9 mouse cellular contexts compared by ENCODE assay signal in genomic region chr7:19628192-19628535, GRCm38 (mm10). TPM values are rescaled to one million over a fixed set of nuclear protein-coding genes. Genes with fewer than 3 reads are reported as not detected.
DNase-seq lines count a peak whose midpoint lies in the region; ATAC-seq and TF ChIP-seq lines count a peak whose summit lies in the region.
"Had no signal": no experiment of that assay in that cellular context is flagged by ENCODE, and none has a peak within 500 bp of the region (broad histone marks: within the 10 kb centered on the region; RNA-seq: fewer than 3 reads in every experiment).

No protein-coding gene starts in this region.

- no peak for TF ChIP-seq POLR2A in spleen, adult 2 months (IDR thresholded peaks at IDR 0.05; ENCODE audit: low read depth, low read length)
- no peak for TF ChIP-seq POLR2A in limb, embryonic 14.5 days (IDR thresholded peaks at IDR 0.05; ENCODE audit: borderline replicate concordance, extremely low read depth, insufficient read depth, insufficient read length)

- no peak overlapping the region for H3K9ac ChIP-seq in limb, embryonic 14.5 days (ENCODE audit: low read depth, low read length, severe bottlenecking)
- H3K9ac ChIP-seq in stomach, embryonic 15.5 days: no peak overlapping the region; the same call in 1 of the 2 replicates

- H3K4me2 ChIP-seq in limb, embryonic 14.5 days (replicated peaks; ENCODE audit: low read depth, low read length, severe bottlenecking): peak overlapping the region; percentile 93
- peak overlapping the region; percentile 95 for H3K4me2 ChIP-seq in stomach, embryonic 15.5 days

- H3K4me1 ChIP-seq in spleen, adult 2 months (ENCODE audit: control insufficient read depth, insufficient read depth, insufficient read length): peaks cover 3% of the 10 kb centered on the region; the same call in 1 of the 2 replicates
- no peaks in the 10 kb centered on the region for H3K4me1 ChIP-seq in limb, embryonic 14.5 days (ENCODE audit: control insufficient read depth, insufficient read depth, low read length)
- peaks cover 4% of the 10 kb centered on the region; the same call in 1 of the 2 replicates for H3K4me1 ChIP-seq in stomach, embryonic 15.5 days

- no peak for DNase-seq in gastrocnemius, adult 2 months
- DNase-seq in gastrocnemius, postnatal 10 days: no peak
- DNase-seq in spleen, adult 2 months (ENCODE audit: low read depth in 1 of 2, low spot score in 2 of 2): no peak
- no peak for DNase-seq in spleen, postnatal 4 days (ENCODE audit: low spot score in 2 of 2)
- no peak for DNase-seq in limb, embryonic 14.5 days (ENCODE audit: low spot score)
- no peak for DNase-seq in layer of hippocampus, adult 9-10 months (ENCODE audit: low spot score)
- no peak for DNase-seq in ovary, postnatal 10 days (ENCODE audit: low spot score)

- peak overlapping the region; percentile 97 for H3K27ac ChIP-seq in gastrocnemius, adult 2 months
- peak overlapping the region; percentile 80 for H3K27ac ChIP-seq in spleen, adult 2 months (ENCODE audit: insufficient read depth, low read length)
- H3K27ac ChIP-seq in limb, embryonic 14.5 days (replicated peaks; ENCODE audit: low read depth, low read length): peak overlapping the region; percentile 21; the same call in 1 of the 2 replicates
- H3K27ac ChIP-seq in stomach, embryonic 15.5 days: peak overlapping the region; percentile 92

- no peaks in the 10 kb centered on the region for H3K27me3 ChIP-seq in spleen, adult 2 months (ENCODE audit: control insufficient read depth, insufficient read depth, low read length)
- H3K27me3 ChIP-seq in limb, embryonic 14.5 days (ENCODE audit: control insufficient read depth, insufficient read depth, low read length): no peaks in the 10 kb centered on the region
- H3K27me3 ChIP-seq in stomach, embryonic 15.5 days (replicated peaks): no peaks in the 10 kb centered on the region

- ATAC-seq in limb, embryonic 14.5 days (ENCODE audit: low FRiP score, low read depth): no peak
- no peak for ATAC-seq in stomach, embryonic 15.5 days (ENCODE audit: insufficient read depth, low FRiP score, low read depth)

- no peak for TF ChIP-seq CTCF in gastrocnemius, adult 2 months (IDR thresholded peaks at IDR 0.05)
- no peak for TF ChIP-seq CTCF in spleen, adult 2 months (IDR thresholded peaks at IDR 0.05; ENCODE audit: extremely low read depth, insufficient read depth, insufficient read length, insufficient replicate concordance)

- 8% methylated on average over 17 of the region's 17 CpGs for WGBS in spleen, adult 2 months
- 16% methylated on average over 17 of the region's 17 CpGs for WGBS in limb, embryonic 14.5 days
- WGBS in stomach, embryonic 15.5 days: 13% methylated on average over 17 of the region's 17 CpGs

- peak overlapping the region; percentile 98 for H3K4me3 ChIP-seq in gastrocnemius, adult 2 months
- H3K4me3 ChIP-seq in spleen, adult 2 months (ENCODE audit: extremely low read depth, insufficient read depth, insufficient read length): peak overlapping the region; percentile 58
- peak overlapping the region; percentile 75 for H3K4me3 ChIP-seq in limb, embryonic 14.5 days (replicated peaks; ENCODE audit: low read length)
- peak overlapping the region; percentile 89 for H3K4me3 ChIP-seq in stomach, embryonic 15.5 days (replicated peaks)

- no peaks in the 10 kb centered on the region for H3K9me3 ChIP-seq in limb, embryonic 14.5 days (ENCODE audit: control insufficient read depth, low read length)
- H3K9me3 ChIP-seq in stomach, embryonic 15.5 days: no peaks in the 10 kb centered on the region

- intact Hi-C loops in gastrocnemius, adult 2 months (cut with DNase I): no loop called here

- peaks cover 2% of the 10 kb centered on the region for H3K36me3 ChIP-seq in spleen, adult 2 months (ENCODE audit: control insufficient read depth, insufficient read depth, low read length)
- H3K36me3 ChIP-seq in limb, embryonic 14.5 days (ENCODE audit: control insufficient read depth, insufficient read depth, low read length): peaks cover 12% of the 10 kb centered on the region
- peaks cover 11% of the 10 kb centered on the region for H3K36me3 ChIP-seq in stomach, embryonic 15.5 days

RNA-seq across cellular contexts. Expression of gene Relb, which starts 1.1 kb away (rescaled TPM):
- 1 to 10 TPM; 5.1 to 7.9 TPM for total RNA-seq in gastrocnemius, adult 2 months (2021)
- 1 to 10 TPM; 7.3 to 9.0 TPM for total RNA-seq in gastrocnemius, postnatal 10 days (2021)
- polyA plus RNA-seq in spleen, adult 2 months (2012; rRNA removed): 76.9 and 114 TPM in 2 replicates
- 13.4 and 15.7 TPM in 2 replicates for polyA plus RNA-seq in limb, embryonic 14.5 days (2012; rRNA removed)
- polyA plus RNA-seq in limb, embryonic 14.5 days (2014; fragmentation: Nextera tagmentation; extraction: Ambion mirVana): 9.8 and 10.5 TPM in 2 replicates
- 9.0 and 10.1 TPM in 2 replicates for polyA plus RNA-seq in stomach, embryonic 15.5 days (2015; fragmentation: Nextera tagmentation; extraction: Ambion mirVana)

RNA-seq across cellular contexts. Expression of gene Clasrp, which starts 23.9 kb away (rescaled TPM):
- 10 to 100 TPM; 13.7 to 15.1 TPM for total RNA-seq in gastrocnemius, adult 2 months (2021)
- total RNA-seq in gastrocnemius, postnatal 10 days (2021): 10 to 100 TPM; 15.2 to 23.2 TPM
- polyA plus RNA-seq in spleen, adult 2 months (2012; rRNA removed): 102 and 186 TPM in 2 replicates
- 174 and 235 TPM in 2 replicates for polyA plus RNA-seq in limb, embryonic 14.5 days (2012; rRNA removed)
- 46.5 and 57.5 TPM in 2 replicates for polyA plus RNA-seq in limb, embryonic 14.5 days (2014; fragmentation: Nextera tagmentation; extraction: Ambion mirVana)
- polyA plus RNA-seq in stomach, embryonic 15.5 days (2015; fragmentation: Nextera tagmentation; extraction: Ambion mirVana): 44.8 and 48.3 TPM in 2 replicates

RNA-seq across cellular contexts. Expression of gene Clptm1, which starts 36.7 kb away (rescaled TPM):
- total RNA-seq in gastrocnemius, adult 2 months (2021): 10 to 100 TPM; 46.6 TPM
- 10 to 100 TPM; 45.7 to 48.2 TPM for total RNA-seq in gastrocnemius, postnatal 10 days (2021)
- polyA plus RNA-seq in spleen, adult 2 months (2012; rRNA removed): 76.3 and 78.9 TPM in 2 replicates
- 68.8 and 85.9 TPM in 2 replicates for polyA plus RNA-seq in limb, embryonic 14.5 days (2012; rRNA removed)
- 90.2 and 95.4 TPM in 2 replicates for polyA plus RNA-seq in limb, embryonic 14.5 days (2014; fragmentation: Nextera tagmentation; extraction: Ambion mirVana)
- polyA plus RNA-seq in stomach, embryonic 15.5 days (2015; fragmentation: Nextera tagmentation; extraction: Ambion mirVana): 79.7 and 85.8 TPM in 2 replicates

RNA-seq across cellular contexts. Expression of gene Apoc2, which starts 49.6 kb away (rescaled TPM):
- not detected for total RNA-seq in gastrocnemius, adult 2 months (2021)
- total RNA-seq in gastrocnemius, postnatal 10 days (2021): under 1 TPM in 1 of 2 experiments, not detected in 1; 0.61 TPM
- 1.2 and 5.5 TPM in 2 replicates for polyA plus RNA-seq in spleen, adult 2 months (2012; rRNA removed)
- polyA plus RNA-seq in limb, embryonic 14.5 days (2012; rRNA removed): 1.2 and 1.4 TPM in 2 replicates
- polyA plus RNA-seq in limb, embryonic 14.5 days (2014; fragmentation: Nextera tagmentation; extraction: Ambion mirVana): 1.5 TPM in 1 of 2 replicates, not detected in the other
- polyA plus RNA-seq in stomach, embryonic 15.5 days (2015; fragmentation: Nextera tagmentation; extraction: Ambion mirVana): 47.3 and 98.1 TPM in 2 replicates
- total RNA-seq: layer of hippocampus, postnatal 10 days had no signal

RNA-seq across cellular contexts. Expression of gene Gemin7, which starts 50.8 kb away (rescaled TPM):
- total RNA-seq in gastrocnemius, adult 2 months (2021): 10 to 100 TPM; 73.4 to 74.2 TPM
- 10 to 100 TPM; 52.0 to 59.8 TPM for total RNA-seq in gastrocnemius, postnatal 10 days (2021)
- polyA plus RNA-seq in spleen, adult 2 months (2012; rRNA removed): 94.7 and 143 TPM in 2 replicates
- polyA plus RNA-seq in limb, embryonic 14.5 days (2012; rRNA removed): 70.6 and 75.8 TPM in 2 replicates
- 171 TPM in 2 replicates for polyA plus RNA-seq in limb, embryonic 14.5 days (2014; fragmentation: Nextera tagmentation; extraction: Ambion mirVana)
- 143 and 157 TPM in 2 replicates for polyA plus RNA-seq in stomach, embryonic 15.5 days (2015; fragmentation: Nextera tagmentation; extraction: Ambion mirVana)

Comparison
In these comparisons a context has a peak if more than half of its experiments do, and no peak if none do; other contexts are left out.
1. H3K27ac ChIP-seq: peak in every context shown above with its lines; median percentile 97 in gastrocnemius, adult 2 months; 92 in stomach, embryonic 15.5 days; 80 in spleen, adult 2 months; 21 in limb, embryonic 14.5 days.